Mouse (Mus musculus) gonadal fat pad, adult 2 months (tissue): Measurements from ENCODE around the gene Prdx5. TPM values are rescaled to one million over a fixed set of nuclear protein-coding genes. Genes with fewer than 3 reads are reported as not detected.

Experiments used
- DNase-seq: peaks from one replicate; pipeline ENCODE4 v3.0.0-alpha.2; 2012; ENCODE audit warnings: low read depth
- polyA plus RNA-seq: library from polyadenylated mRNA; depleted of rRNA; stranded (reverse); fragments of >200 nt; gene quantifications from 2 replicates; pipeline ENCODE4 v1.2.3, GENCODE M21; 2012

The Prdx5 gene
- polyA plus RNA-seq, 1 experiment: 263 TPM

GRCm38 (mm10) chr19:6937541-6938465 lies 27.9 kb upstream of the Prdx5 start:
- no peak for DNase-seq

- DNase-seq: no peak
Measured at GRCm38 (mm10) chr19:6936299-6936698, 26.4 kb upstream of the Prdx5 start.

DNA sequence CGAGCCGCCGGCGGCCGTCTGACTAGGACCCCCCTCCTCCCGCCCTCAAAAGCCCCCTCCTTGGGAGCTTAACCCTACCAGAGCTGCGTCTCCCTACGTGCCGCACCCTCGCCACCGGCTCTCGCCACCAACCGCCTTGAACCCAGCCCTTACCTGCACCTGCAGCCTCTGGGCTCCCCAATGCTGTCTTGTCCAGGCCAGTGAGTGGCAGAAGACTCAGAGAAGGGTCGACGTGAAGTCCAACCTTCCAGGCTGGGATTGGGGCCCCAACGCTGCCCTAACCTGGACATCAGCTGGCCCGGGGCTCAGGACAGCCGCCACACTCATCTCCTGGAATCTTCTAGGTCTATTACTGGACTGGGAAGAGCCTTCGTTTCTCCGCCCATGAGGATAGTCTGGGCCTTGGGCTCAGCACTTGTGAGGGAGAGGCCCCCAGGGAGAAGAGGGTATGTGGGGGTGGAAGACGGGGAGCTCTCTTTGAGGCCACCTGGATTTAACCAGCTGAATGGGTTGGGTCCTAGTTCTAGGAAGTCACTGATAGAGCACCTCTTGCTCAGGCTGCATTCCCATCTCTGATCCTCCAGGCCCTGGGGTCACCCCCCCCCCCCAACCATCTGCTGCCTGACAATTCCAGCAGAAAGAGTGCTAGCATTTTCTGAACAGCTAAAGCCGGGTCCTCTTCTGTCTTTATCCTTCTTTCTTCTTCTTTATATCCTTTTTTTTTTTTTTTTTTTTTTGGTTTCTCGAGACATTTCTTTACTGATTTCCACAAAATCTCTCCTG lies 24.5 kb upstream of the Prdx5 start, which contains the start of gene Kcnk4:
Gene Kcnk4, minus strand, starts transcription at position 321 of the 783 bp plus-strand sequence.
- DNase-seq: no peak

GRCm38 (mm10) chr19:6933436-6934194 lies 23.7 kb upstream of the Prdx5 start:
- DNase-seq: no peak

GRCm38 (mm10) chr19:6933102-6933435 lies 23.2 kb upstream of the Prdx5 start:
- no peak for DNase-seq

DNA sequence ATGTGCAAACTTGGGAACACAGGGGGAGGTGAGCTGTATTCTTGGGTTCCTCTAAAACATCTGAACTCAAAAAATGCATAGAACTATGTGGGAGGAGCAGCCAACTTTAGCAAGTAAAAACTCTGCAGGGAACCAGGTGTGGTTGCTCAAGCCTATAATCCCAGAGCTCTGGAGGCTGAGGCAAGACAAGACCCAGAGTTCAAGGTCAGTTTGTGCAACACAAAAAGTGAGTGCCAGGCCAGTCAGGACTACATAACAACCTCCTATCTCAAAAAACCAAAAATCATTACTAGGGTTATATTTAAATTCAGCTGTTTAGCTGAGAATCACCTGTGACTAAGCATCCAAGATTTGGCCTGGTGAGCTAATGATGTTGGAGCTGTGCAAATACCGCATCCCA lies 22.1 kb upstream of the Prdx5 start:
- DNase-seq: no peak

DNA sequence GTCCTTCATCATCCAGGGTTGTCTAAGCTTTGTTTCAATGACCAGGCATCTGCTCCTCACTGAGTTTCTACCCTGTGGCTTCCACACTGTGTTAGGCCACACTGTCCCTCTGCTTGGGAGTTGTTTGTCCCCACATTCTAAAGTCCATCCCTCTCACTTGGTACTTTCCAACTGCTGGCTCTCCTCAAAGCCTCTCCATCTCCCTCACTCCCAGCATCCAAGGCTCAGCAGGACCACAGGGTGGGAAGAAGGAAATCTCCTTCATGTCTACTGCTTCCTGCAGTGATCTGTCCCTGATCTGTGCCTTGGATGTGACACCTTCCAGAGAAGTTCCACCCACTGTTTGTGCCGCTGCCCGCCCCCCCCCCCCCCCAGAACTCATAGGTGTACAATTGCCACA lies 21.1 kb upstream of the Prdx5 start:
- DNase-seq: no peak

DNA sequence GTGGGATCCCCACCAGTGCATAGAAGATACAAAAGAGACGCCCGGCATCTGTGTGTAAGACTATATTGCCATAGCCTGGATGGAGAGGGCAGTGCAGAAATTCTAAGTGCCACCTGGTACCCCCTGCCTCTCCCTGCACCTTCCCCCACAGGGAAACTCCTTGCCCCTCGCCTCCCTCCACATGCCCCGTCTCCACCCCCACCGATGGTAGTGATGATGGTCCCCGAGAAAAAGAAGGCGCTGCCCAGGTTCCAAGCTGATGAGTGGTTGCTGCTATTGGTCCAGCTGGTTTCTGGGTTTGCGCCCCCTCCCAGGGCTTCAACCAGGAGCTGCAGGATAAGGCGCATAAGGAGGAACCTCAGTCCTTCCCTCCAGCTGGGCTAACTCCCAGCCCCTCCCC lies 18.2 kb upstream of the Prdx5 start:
- DNase-seq: no peak

DNA sequence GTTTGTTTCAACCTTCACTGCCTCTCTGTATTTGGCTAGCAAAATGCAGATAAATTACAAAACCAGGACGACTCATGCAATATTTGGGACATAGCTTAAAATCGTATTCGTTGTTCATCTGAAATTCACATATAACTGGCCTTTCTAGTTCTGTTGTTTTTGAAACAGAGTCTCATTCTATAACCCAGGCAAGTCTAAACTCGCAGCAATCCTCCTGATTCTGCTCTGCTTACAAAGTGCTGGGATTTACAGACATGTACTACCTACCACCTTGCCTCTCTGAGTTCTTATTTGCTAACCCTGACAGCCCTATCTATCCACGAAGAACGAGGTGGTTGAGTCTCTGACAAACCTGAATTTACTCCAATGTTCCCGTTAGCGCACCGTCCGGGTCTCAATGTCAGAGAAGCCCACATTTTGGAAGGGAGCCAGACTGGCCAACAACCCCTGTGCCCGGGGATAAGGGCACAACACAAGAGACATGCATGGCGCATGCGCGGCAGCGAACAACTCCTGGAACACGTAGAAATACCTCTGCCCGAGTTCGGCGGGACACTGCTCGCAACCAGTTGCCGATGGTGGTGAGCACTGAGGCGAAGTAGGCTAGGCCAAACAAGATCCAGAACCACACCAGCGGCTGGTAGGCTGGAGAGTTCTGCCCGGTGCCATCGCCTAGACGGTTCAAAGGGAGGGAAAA lies 16.8 kb upstream of the Prdx5 start:
- DNase-seq: no peak

- no peak for DNase-seq
Measured at GRCm38 (mm10) chr19:6925611-6926329, 15.9 kb upstream of the Prdx5 start.

- DNase-seq: no peak
Measured at GRCm38 (mm10) chr19:6925307-6925573, 15.3 kb upstream of the Prdx5 start, which contains the start of gene Catsperz. Catsperz (minus strand) TSS chr19:6925380.

DNA sequence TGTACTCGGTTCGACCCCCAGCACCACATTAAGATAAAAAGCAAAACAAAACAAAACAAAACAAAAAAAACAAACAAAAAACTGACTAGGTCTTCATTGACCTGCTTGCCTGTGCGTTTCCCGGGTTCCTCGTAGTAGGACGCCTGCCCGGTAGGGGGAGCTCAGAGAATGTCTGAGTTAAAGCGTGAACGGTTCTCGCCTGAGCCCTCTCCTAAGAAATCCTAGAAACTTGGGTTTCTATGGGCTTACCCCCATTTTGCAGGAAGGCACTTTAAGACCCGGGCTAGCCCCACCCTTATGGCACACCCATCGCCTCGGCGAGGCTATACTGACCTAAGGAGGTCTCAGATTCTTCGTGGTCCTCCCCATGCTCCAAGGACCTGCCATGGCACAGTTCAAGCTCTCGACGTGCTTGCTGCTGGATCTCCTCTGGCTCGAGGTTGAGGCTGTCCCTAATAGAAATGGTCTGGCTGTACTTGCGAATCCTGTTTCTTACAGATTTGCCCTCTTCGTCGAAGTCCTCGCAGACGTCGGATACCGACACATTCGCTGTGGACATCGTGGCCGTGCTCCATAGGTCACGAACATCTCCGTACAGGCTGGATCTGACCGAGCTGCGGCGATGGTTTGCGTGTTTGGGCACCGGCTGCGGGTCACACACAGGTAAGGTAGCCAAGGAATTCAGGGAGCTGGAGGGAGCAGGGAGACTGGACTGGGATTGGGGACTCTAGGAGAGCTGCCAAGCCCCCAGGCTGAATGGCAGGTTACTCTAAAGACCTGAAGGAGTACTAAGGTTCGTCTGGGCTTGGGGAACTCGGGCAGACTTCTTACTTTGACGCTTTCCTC lies 14.8 kb upstream of the Prdx5 start:
- no peak for DNase-seq

- no peak for DNase-seq
Measured at GRCm38 (mm10) chr19:6922901-6923735, 13.2 kb upstream of the Prdx5 start.

DNA sequence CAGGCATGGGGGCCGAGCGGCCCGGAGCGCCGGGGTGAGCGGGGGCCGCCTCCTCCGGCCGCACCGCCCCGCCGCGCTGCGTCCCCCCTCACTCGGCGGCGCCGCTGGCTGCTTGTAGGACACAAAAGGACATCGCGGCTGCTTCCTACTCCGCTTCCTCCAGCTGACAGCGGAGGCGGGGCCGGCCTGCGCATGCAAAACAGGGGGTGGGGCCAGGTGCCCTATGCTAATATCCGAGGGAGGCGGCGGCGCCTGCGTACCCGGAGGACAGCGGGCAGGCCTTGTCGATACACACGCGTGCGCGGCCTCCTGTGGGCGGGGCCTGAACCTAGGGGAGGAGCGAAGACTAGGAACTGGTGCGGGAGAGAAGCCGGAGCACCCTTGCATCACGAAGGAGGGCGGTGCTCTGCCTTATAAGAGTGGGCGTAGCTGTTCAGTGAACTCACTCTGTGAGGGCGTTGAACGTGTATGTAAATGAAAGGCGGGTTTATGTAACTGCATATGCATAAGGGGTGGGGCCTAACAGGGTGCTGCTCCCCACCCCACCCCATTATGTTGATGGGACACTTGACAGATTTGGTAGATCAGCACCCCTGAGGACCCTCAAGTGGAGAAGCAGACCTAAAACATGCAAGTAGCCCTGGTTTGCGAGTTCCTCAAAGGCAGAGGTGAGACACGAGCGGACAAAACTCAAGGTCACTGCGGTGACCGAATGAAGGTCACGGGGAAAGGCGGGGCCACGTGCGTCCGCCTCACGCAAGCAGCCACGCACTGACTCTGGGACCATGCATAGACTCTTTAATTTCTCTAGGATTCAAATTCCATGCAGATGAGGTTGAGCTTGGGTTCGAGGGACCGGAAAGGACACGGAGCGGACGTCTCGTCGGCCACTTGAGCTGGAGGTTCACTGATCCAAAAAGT lies 12.0 kb upstream of the Prdx5 start, which contains the start of gene Esrra:
Gene Esrra, minus strand, starts transcription at position 167 of the 921 bp plus-strand sequence.
- peak; percentile 98 for DNase-seq

- DNase-seq: no peak
Measured at GRCm38 (mm10) chr19:6920741-6921636, 11.1 kb upstream of the Prdx5 start.

DNA sequence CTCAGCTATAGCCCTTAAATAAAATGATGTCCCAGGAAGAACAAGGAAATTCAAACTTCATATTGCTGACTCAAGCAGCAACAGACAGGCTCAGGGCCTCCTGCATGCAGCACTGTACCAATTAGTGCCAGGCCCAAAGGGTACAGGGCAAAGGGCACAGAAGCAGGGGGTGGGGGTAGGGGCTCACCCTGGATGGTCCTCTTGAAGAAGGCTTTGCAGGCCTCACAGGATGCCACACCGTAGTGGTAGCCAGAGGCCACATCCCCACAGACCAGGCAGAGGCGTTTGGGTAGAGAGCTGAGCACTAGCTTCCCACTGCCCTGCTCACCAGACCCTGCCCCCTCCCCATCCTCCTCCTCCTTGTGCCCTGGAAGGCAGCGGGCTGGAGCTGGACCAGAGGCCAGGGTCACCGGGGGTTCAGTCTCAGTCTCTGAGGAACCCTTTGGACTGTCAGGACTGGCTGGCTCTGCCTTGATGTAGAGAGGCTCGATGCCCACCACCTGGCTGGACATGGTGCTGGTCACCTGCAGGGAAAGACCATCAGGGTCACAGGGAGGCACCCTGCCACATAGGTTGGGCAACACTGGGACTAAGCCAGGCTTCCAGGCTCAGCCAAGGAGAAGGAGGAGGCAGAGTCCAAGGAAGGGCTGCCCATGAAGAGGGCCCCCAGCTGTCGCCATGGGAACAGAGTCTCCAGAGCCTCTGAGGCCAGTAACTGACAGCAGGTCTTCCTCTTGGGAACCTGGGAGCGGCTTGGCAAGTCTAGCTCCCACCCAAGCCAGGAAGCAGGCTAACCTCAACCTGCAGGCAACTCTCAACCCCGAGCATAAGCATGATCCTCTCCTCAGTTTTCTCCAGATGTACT lies 10.2 kb upstream of the Prdx5 start:
- no peak for DNase-seq
